Comparison of ENCODE assay signal across 12 mouse cellular contexts in the genomic region with DNA sequence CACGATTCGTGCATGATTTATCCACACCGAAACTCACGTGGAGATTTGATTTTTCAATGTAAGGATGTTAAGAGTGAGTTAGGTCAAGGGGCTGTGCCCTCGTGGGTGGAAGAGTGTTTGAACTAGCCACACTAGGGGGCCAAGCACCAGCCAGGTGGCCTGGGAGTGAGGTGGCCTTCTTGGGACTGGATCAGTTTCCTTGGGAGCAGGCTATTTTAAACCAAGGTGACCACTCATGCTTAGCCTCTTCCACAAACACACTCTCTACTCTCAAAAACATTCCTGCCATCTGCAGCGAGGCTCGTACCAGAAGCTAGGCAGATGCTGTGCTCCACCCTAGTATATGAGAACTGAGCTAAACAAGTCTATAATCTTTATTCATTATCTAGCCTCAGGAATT. TPM values are rescaled to one million over a fixed set of nuclear protein-coding genes. Genes with fewer than 3 reads are reported as not detected.
A peak's percentile ranks its signal among the peaks of the same experiment; 100 is the strongest.
DNase-seq lines count a peak whose midpoint lies in the region; ATAC-seq and TF ChIP-seq lines count a peak whose summit lies in the region.
"Had no signal": no experiment of that assay in that cellular context is flagged by ENCODE, and none has a peak within 500 bp of the region (broad histone marks: within the 10 kb centered on the region; RNA-seq: fewer than 3 reads in every experiment).

No protein-coding gene starts in this region.

- no peak for ATAC-seq in heart, embryonic 13.5 days (ENCODE audit: extremely low read depth, insufficient number of reproducible peaks, low FRiP score, low TSS enrichment)
- ATAC-seq in kidney, embryonic 15.5 days (replicated peaks; ENCODE audit: low FRiP score), result peak; percentile 58
- no peak for ATAC-seq in stomach, embryonic 15.5 days (ENCODE audit: insufficient read depth, low FRiP score, low read depth)
- no peak for ATAC-seq in stomach, postnatal 0 days (ENCODE audit: low FRiP score, low TSS enrichment)

- H3K9ac ChIP-seq in heart, embryonic 13.5 days, result no peak overlapping the region
- no peak overlapping the region for H3K9ac ChIP-seq in kidney, embryonic 15.5 days
- no peak overlapping the region for H3K9ac ChIP-seq in stomach, embryonic 15.5 days
- no peak overlapping the region for H3K9ac ChIP-seq in stomach, postnatal 0 days (ENCODE audit: low read length)

- H3K4me2 ChIP-seq in heart, embryonic 13.5 days, result peak overlapping the region; percentile 54
- H3K4me2 ChIP-seq in kidney, embryonic 15.5 days, result peak overlapping the region; percentile 17; the same call in 1 of the 2 replicates
- H3K4me2 ChIP-seq in stomach, embryonic 15.5 days, result 0 out of 2 replicates have a peak overlapping the region, but pooled peaks have one; percentile 2
- no peak overlapping the region for H3K4me2 ChIP-seq in stomach, postnatal 0 days (replicated peaks; ENCODE audit: low read depth)

- H3K27ac ChIP-seq in heart, embryonic 13.5 days (replicated peaks), result no peak overlapping the region
- no peak overlapping the region for H3K27ac ChIP-seq in heart, embryonic 10.5 days
- H3K27ac ChIP-seq in kidney, embryonic 15.5 days, result no peak overlapping the region
- no peak overlapping the region for H3K27ac ChIP-seq in stomach, embryonic 15.5 days
- H3K27ac ChIP-seq in stomach, postnatal 0 days (replicated peaks), result no peak overlapping the region

- no peaks in the 10 kb centered on the region for H3K9me3 ChIP-seq in heart, embryonic 13.5 days
- no peaks in the 10 kb centered on the region for H3K9me3 ChIP-seq in heart, embryonic 10.5 days
- no peaks in the 10 kb centered on the region for H3K9me3 ChIP-seq in kidney, embryonic 15.5 days (replicated peaks)
- no peaks in the 10 kb centered on the region for H3K9me3 ChIP-seq in stomach, embryonic 15.5 days
- H3K9me3 ChIP-seq in stomach, postnatal 0 days (ENCODE audit: control insufficient read depth, low read length), result no peaks in the 10 kb centered on the region
- H3K9me3 ChIP-seq: G1E had no signal

- DNase-seq in heart, embryonic 10.5 days (ENCODE audit: low spot score), result no peak
- no peak for DNase-seq in kidney, postnatal 25 days
- DNase-seq in stomach, postnatal 0 days (ENCODE audit: low spot score), result no peak
- no peak for DNase-seq in testis, postnatal 10 days (ENCODE audit: low spot score)
- DNase-seq: cerebellum, adult 11 months; gastrocnemius, postnatal 25 days; kidney, postnatal 14 days; lung, postnatal 14 days had no signal

- peaks cover 22% of the 10 kb centered on the region for H3K4me1 ChIP-seq in heart, embryonic 13.5 days
- peaks cover 17% of the 10 kb centered on the region for H3K4me1 ChIP-seq in heart, embryonic 10.5 days
- H3K4me1 ChIP-seq in kidney, embryonic 15.5 days, result peaks cover 5% of the 10 kb centered on the region; the same call in 1 of the 2 replicates
- no peaks in the 10 kb centered on the region for H3K4me1 ChIP-seq in stomach, embryonic 15.5 days
- no peaks in the 10 kb centered on the region for H3K4me1 ChIP-seq in stomach, postnatal 0 days (replicated peaks; ENCODE audit: control insufficient read depth, insufficient read depth)

- H3K36me3 ChIP-seq in heart, embryonic 13.5 days, result no peaks in the 10 kb centered on the region
- no peaks in the 10 kb centered on the region for H3K36me3 ChIP-seq in heart, embryonic 10.5 days
- no peaks in the 10 kb centered on the region for H3K36me3 ChIP-seq in kidney, embryonic 15.5 days
- no peaks in the 10 kb centered on the region for H3K36me3 ChIP-seq in stomach, embryonic 15.5 days
- H3K36me3 ChIP-seq in stomach, postnatal 0 days (ENCODE audit: control insufficient read depth, insufficient read depth, low read length), result no peaks in the 10 kb centered on the region
- H3K36me3 ChIP-seq: G1E had no signal

- WGBS in heart, embryonic 13.5 days, result 53% methylated on average over 7 of the region's 7 CpGs
- 47% methylated on average over 7 of the region's 7 CpGs for WGBS in heart, embryonic 10.5 days
- 40% methylated on average over 7 of the region's 7 CpGs for WGBS in kidney, embryonic 15.5 days
- 49% methylated on average over 7 of the region's 7 CpGs for WGBS in stomach, embryonic 15.5 days
- WGBS in stomach, postnatal 0 days, result 48% methylated on average over 7 of the region's 7 CpGs

- no peak overlapping the region for H3K4me3 ChIP-seq in heart, embryonic 13.5 days
- no peak overlapping the region for H3K4me3 ChIP-seq in heart, embryonic 10.5 days
- H3K4me3 ChIP-seq in kidney, embryonic 15.5 days (replicated peaks), result no peak overlapping the region
- no peak overlapping the region for H3K4me3 ChIP-seq in stomach, embryonic 15.5 days (replicated peaks)
- no peak overlapping the region for H3K4me3 ChIP-seq in stomach, postnatal 0 days (ENCODE audit: low read depth, low read length)

- TF ChIP-seq CTCF in stomach, postnatal 0 days (IDR thresholded peaks at IDR 0.05; ENCODE audit: low read depth), result no peak

- H3K27me3 ChIP-seq in heart, embryonic 13.5 days (replicated peaks), result no peaks in the 10 kb centered on the region
- no peaks in the 10 kb centered on the region for H3K27me3 ChIP-seq in heart, embryonic 10.5 days (ENCODE audit: insufficient read depth, poor library complexity, severe bottlenecking)
- no peaks in the 10 kb centered on the region for H3K27me3 ChIP-seq in kidney, embryonic 15.5 days
- no peaks in the 10 kb centered on the region for H3K27me3 ChIP-seq in stomach, embryonic 15.5 days (replicated peaks)
- H3K27me3 ChIP-seq in stomach, postnatal 0 days (ENCODE audit: control insufficient read depth, insufficient read depth, low read length), result no peaks in the 10 kb centered on the region

- TF ChIP-seq EP300 in stomach, postnatal 0 days (optimal IDR thresholded peaks at IDR 0.05), result no peak

RNA-seq across cellular contexts. Expression of a gene that starts 27.8 kb away (rescaled TPM):
- 18.0 and 18.8 TPM in 2 replicates for polyA plus RNA-seq in heart, embryonic 13.5 days (2015; fragmentation: Nextera tagmentation; extraction: Ambion mirVana)
- 26.4 and 28.3 TPM in 2 replicates for polyA plus RNA-seq in heart, embryonic 10.5 days (2016; fragmentation: Nextera tagmentation; extraction: Ambion mirVana)
- 27.0 and 29.5 TPM in 2 replicates for polyA plus RNA-seq in kidney, embryonic 15.5 days (2015; fragmentation: Nextera tagmentation; extraction: Ambion mirVana)
- polyA plus RNA-seq in stomach, embryonic 15.5 days (2015; fragmentation: Nextera tagmentation; extraction: Ambion mirVana), result 39.1 and 41.8 TPM in 2 replicates
- polyA plus RNA-seq in stomach, postnatal 0 days (2015; fragmentation: Nextera tagmentation; extraction: Ambion mirVana), result 26.0 and 26.7 TPM in 2 replicates
